Mouse (Mus musculus) CH12.LX (cell line): ENCODE data around the gene Ifitm5. TPM values are rescaled to one million over a fixed set of nuclear protein-coding genes. Genes with fewer than 3 reads are reported as not detected.
"Not testable (repeated sequence)": the region's sequence is repeated elsewhere in the genome, so short reads cannot be mapped to it uniquely, and the experiment has no call there.

ENCODE experiments used
- DNase-seq: peaks from one replicate; pipeline ENCODE4 v3.0.0-alpha.2; 2013; ENCODE audit errors: extremely low read depth
- H3K27ac ChIP-seq: 2 replicates; pipeline ENCODE4 v1.5.1; 2012; ENCODE audit warnings: low read depth, mild to moderate bottlenecking, control low read depth, moderate library complexity; ENCODE audit not compliant: insufficient read depth
- H3K27me3 ChIP-seq: replicated peaks from 2 replicates; pipeline ENCODE3; 2012; ENCODE audit warnings: inconsistent platforms
- H3K36me3 ChIP-seq, 2 experiments: replicated peaks in 1 of 2; 2 replicates each; pipeline versions ENCODE3 to v1.6.1; 2012; ENCODE audit warnings: inconsistent platforms in 1 of 2, low read length in 1 of 2, mild to moderate bottlenecking in 1 of 2, mixed read lengths in 1 of 2, moderate library complexity in 1 of 2; ENCODE audit not compliant: control insufficient read depth in 1 of 2, insufficient read depth in 1 of 2
- H3K4me1 ChIP-seq, 2 experiments: 2 replicates each; pipeline ENCODE4 v1.6.1; 2012; ENCODE audit warnings: inconsistent platforms in 1 of 2, moderate library complexity in 1 of 2; ENCODE audit not compliant: insufficient read depth in 2 of 2, control insufficient read depth in 1 of 2
- H3K4me2 ChIP-seq: 2 replicates; pipeline ENCODE4 v1.6.1; 2012; ENCODE audit warnings: low read depth, mild to moderate bottlenecking, control low read depth; ENCODE audit not compliant: poor library complexity, insufficient read depth, severe bottlenecking
- H3K4me3 ChIP-seq, 3 experiments: fragments of 150-350 bp in 1 of 3; sonication (generic) in 1 of 3; replicated peaks in 1 of 3; 2 replicates each; pipeline versions ENCODE3 to v1.5.1; 2011 to 2012; ENCODE audit warnings: low read depth in 2 of 3, low read length in 2 of 3, mild to moderate bottlenecking in 2 of 3, moderate library complexity in 2 of 3, control low read depth in 1 of 3, improper control_type of control experiment in 1 of 3, inconsistent platforms in 1 of 3, mixed read lengths in 1 of 3; ENCODE audit not compliant: poor library complexity in 1 of 3
- H3K79me2 ChIP-seq: replicated peaks from 2 replicates; pipeline ENCODE4 v1.6.1; 2012; ENCODE audit warnings: mild to moderate bottlenecking, moderate library complexity; ENCODE audit not compliant: control insufficient read depth, poor library complexity, insufficient read depth, severe bottlenecking; ENCODE audit errors: extremely low read depth
- H3K9ac ChIP-seq: 2 replicates; pipeline ENCODE4 v1.6.1; 2012; ENCODE audit warnings: low read depth, mild to moderate bottlenecking, control low read depth, moderate library complexity; ENCODE audit not compliant: insufficient read depth
- H3K9me3 ChIP-seq: replicated peaks from 2 replicates; pipeline ENCODE3; 2012; ENCODE audit warnings: low read length, inconsistent platforms, mixed read lengths
- BHLHE40 ChIP-seq: IDR thresholded peaks from 2 replicates; pipeline ENCODE4 v1.6.1; 2011; ENCODE audit warnings: mild to moderate bottlenecking, low read depth, low read length, improper control_type of control experiment
- CHD1 ChIP-seq: IDR thresholded peaks from 2 replicates; pipeline ENCODE4 v1.6.1; 2012; ENCODE audit warnings: low read depth, low read length, improper control_type of control experiment, inconsistent platforms
- CHD2 ChIP-seq: IDR thresholded peaks from 2 replicates; pipeline ENCODE4 v1.6.1; 2011; ENCODE audit warnings: low read length, improper control_type of control experiment
- CTCF ChIP-seq, 2 experiments: IDR thresholded peaks in 1 of 2; conservative IDR thresholded peaks in 1 of 2; 2 replicates each; pipeline ENCODE4 v1.5.1; 2011 to 2012; ENCODE audit warnings: low read depth in 2 of 2, low read length in 2 of 2, improper control_type of control experiment in 1 of 2, inconsistent platforms in 1 of 2, mild to moderate bottlenecking in 1 of 2, moderate library complexity in 1 of 2
- EP300 ChIP-seq: IDR thresholded peaks from 2 replicates; pipeline ENCODE4 v1.6.1; 2011; ENCODE audit warnings: low read length, improper control_type of control experiment
- ETS1 ChIP-seq: conservative IDR thresholded peaks from 2 replicates; pipeline ENCODE4 v1.6.1; 2012; ENCODE audit warnings: low read depth, mild to moderate bottlenecking, inconsistent platforms, low read length, improper control_type of control experiment, moderate library complexity
- HCFC1 ChIP-seq: IDR thresholded peaks from 2 replicates; pipeline ENCODE4 v1.6.1; 2012; ENCODE audit warnings: low read depth, mild to moderate bottlenecking, inconsistent platforms, low read length, improper control_type of control experiment
- IRF4 ChIP-seq: IDR thresholded peaks from 2 replicates; pipeline ENCODE4 v1.6.1; 2014; ENCODE audit warnings: low read depth, mild to moderate bottlenecking, inconsistent platforms, low read length, improper control_type of control experiment
- JUND ChIP-seq: conservative IDR thresholded peaks from 2 replicates; pipeline ENCODE4 v1.6.1; 2011; ENCODE audit warnings: low read depth, low read length, improper control_type of control experiment
- MAFK ChIP-seq: IDR thresholded peaks from 2 replicates; pipeline ENCODE4 v1.6.1; 2011; ENCODE audit warnings: low read length, improper control_type of control experiment; ENCODE audit not compliant: insufficient replicate concordance
- MEF2A ChIP-seq: IDR thresholded peaks from 2 replicates; pipeline ENCODE4 v1.6.1; 2014; ENCODE audit warnings: low read depth, mild to moderate bottlenecking, inconsistent platforms, low read length, improper control_type of control experiment, borderline replicate concordance
- MYC ChIP-seq: IDR thresholded peaks from 2 replicates; pipeline ENCODE4 v1.6.1; 2011; ENCODE audit warnings: low read depth, mild to moderate bottlenecking, improper control_type of control experiment, low read length
- RCOR1 ChIP-seq: conservative IDR thresholded peaks from 2 replicates; pipeline ENCODE4 v1.6.1; 2012; ENCODE audit warnings: low read depth, mild to moderate bottlenecking, inconsistent platforms, low read length, improper control_type of control experiment
- TCF12 ChIP-seq: IDR thresholded peaks from 2 replicates; pipeline ENCODE4 v1.6.1; 2014; ENCODE audit warnings: low read depth, mild to moderate bottlenecking, inconsistent platforms, low read length, improper control_type of control experiment
- USF1 ChIP-seq: IDR thresholded peaks from 2 replicates; pipeline ENCODE4 v1.6.1; 2014; ENCODE audit warnings: low read depth, mild to moderate bottlenecking, inconsistent platforms, low read length, improper control_type of control experiment
- dilution Hi-C: fragments of 300-500 bp; cut with MboI; formaldehyde crosslinking; loops from 2 replicates; pipeline ENCODE4 v1.14.3; 2020; ENCODE audit warnings: low sequenced_read_pairs; ENCODE audit not compliant: extremely low pct_unique_long_range_greater_than_20kb, extremely low pct_ligation_motif_present
- in situ Hi-C: fragments of 300-500 bp; cut with MboI; formaldehyde crosslinking; loops from 3 replicates; pipeline ENCODE4 v1.14.3; 2019; ENCODE audit warnings: low sequenced_read_pairs, low pct_ligation_motif_present, low pct_unique_long_range_greater_than_20kb, mixed read lengths
- polyA plus RNA-seq: library from polyadenylated mRNA; unstranded; fragments of >175 nt; gene quantifications from 2 replicates; pipeline ENCODE4 v1.2.1, GENCODE M21; 2012; ENCODE audit warnings: low read depth; ENCODE audit not compliant: insufficient read length
- total RNA-seq, 2 experiments: library from RNA; depleted of rRNA; stranded (reverse); fragments of 300-350 nt in 1 of 2; fragments of >200 nt in 1 of 2; gene quantifications; 2 replicates each; pipeline ENCODE4 v1.2.3; 2012 to 2014

Ifitm5 gene
- total and polyA plus RNA-seq, 3 experiments, result 0.68 to 0.71 TPM; not detected in 1

DNA sequence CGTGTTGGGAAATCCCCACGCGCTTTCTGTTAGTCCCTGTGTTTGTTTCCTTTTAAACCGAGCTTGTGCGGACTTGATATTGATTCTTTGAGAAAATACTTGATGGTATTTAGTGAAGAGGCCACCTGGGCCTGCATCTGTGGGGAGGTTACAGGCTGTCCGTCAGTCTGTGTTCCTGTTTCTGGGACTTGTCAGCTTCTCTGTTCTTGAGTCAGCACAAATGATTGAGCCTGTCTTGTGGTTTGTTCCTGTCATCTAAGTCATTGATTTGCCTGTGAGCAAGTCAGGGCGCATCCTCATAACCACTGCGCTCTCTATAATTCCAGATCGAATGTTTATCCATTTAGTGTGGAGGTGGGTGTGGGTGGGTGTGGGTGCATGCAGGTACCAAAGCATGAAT, 26.6 kb upstream of the Ifitm5 start:
- H3K9ac ChIP-seq, H3K36me3 ChIP-seq, H3K27me3 ChIP-seq, H3K4me3 ChIP-seq, H3K9me3 ChIP-seq, dilution Hi-C loops, H3K4me2 ChIP-seq, H3K79me2 ChIP-seq: not testable (repeated sequence)
- TF ChIP-seq IRF4 (peak; percentile 87), TCF12 (peak; percentile 81), JUND (peak; percentile 49; the same call in 1 of the 2 replicates), EP300 (peak; percentile 84), MAFK (peak; percentile 89), ETS1 (peak; percentile 60; the same call in 1 of the 2 replicates), MYC (peak; percentile 52; the same call in 1 of the 2 replicates), MEF2A (peak; percentile 18; the same call in 1 of the 2 replicates), RCOR1 (0 out of 2 replicates have a peak, but pooled peaks have one; percentile 35), CHD1 (peak; percentile 95; the same call in 1 of the 2 replicates), BHLHE40 (peak; percentile 55), CHD2 (peak; percentile 24; the same call in 1 of the 2 replicates)
- in situ Hi-C loops, result loop anchor here (25.0 kb wide), 1 partner anchor 386 kb away; no protein-coding TSS in a partner anchor
- Histone ChIP-seq H3K27ac (peak overlapping the region; percentile 47), H3K4me1 (peaks cover 3 to 44% of the 10 kb centered on the region in 2 experiments)
- DNase-seq, result peak; percentile 84

DNA sequence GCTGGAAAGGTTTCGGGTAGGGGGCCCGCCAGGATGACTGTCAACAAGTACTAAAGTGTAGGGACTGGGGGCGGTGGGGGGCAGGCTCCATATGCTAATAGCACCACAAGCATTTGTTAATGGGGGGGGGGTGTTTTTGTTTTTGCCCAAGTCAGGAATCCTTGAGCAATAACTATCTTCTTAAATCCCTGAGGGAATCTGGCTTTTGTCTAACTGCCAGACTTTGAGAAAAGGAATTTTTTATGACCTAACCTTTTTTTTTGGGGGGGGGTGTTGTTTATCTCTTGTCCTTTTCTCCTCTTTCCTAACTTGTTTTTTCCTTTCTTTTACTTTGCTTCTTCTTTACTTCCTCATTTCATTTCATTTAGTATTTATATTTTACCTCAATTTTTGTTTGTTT, 25.4 kb upstream of the Ifitm5 start:
- in situ Hi-C loops, result loop anchor here (25.0 kb wide), 1 partner anchor 387 kb away; no protein-coding TSS in a partner anchor
- Histone ChIP-seq H3K9ac (no peak overlapping the region), H3K4me2 (no peak overlapping the region), H3K4me1 (peaks cover 10 to 54% of the 10 kb centered on the region in 2 experiments), H3K79me2 (no peaks in the 10 kb centered on the region), H3K27ac (no peak overlapping the region), H3K27me3 (no peaks in the 10 kb centered on the region), H3K9me3 (no peaks in the 10 kb centered on the region), H3K4me3 (no peak overlapping the region), H3K36me3 (no peaks in the 10 kb centered on the region)
- dilution Hi-C loops, result no loop called here
- no peak for TF ChIP-seq HCFC1
- TF ChIP-seq IRF4, result no peak
- TF ChIP-seq CTCF (conservative IDR thresholded peaks at IDR 0.05 in 1 of 2, IDR thresholded peaks at IDR 0.05 in 1 of 2; ENCODE audit: low read depth in 2 of 2, low read length in 2 of 2), result no peak
- TF ChIP-seq USF1, result no peak
- no peak for TF ChIP-seq EP300
- DNase-seq, result no peak
